Mouse (Mus musculus) G1E (cell line): ENCODE results near the gene Filip1.

ENCODE experiments used
- CTCF ChIP-seq: IDR thresholded peaks from 2 replicates; pipeline ENCODE4 v1.5.1; 2012; ENCODE audit warnings: low read depth, low read length, inconsistent platforms, mixed read lengths
- GATA1 ChIP-seq: IDR thresholded peaks from 2 replicates; pipeline ENCODE4 v1.6.1; 2012; ENCODE audit warnings: borderline replicate concordance, low read length, inconsistent platforms, mixed read lengths
- GATA2 ChIP-seq: IDR thresholded peaks from 2 replicates; pipeline ENCODE4 v1.6.1; 2012; ENCODE audit warnings: low read depth, low read length, inconsistent platforms, borderline replicate concordance
- POLR2AphosphoS5 ChIP-seq: IDR thresholded peaks from 2 replicates; pipeline ENCODE4 v1.6.1; 2012; ENCODE audit warnings: low read depth, low read length, inconsistent platforms; ENCODE audit not compliant: insufficient replicate concordance
- TAL1 ChIP-seq: conservative IDR thresholded peaks from 2 replicates; pipeline ENCODE4 v1.6.1; 2012; ENCODE audit warnings: low read depth, low read length, inconsistent platforms, mixed read lengths

DNA sequence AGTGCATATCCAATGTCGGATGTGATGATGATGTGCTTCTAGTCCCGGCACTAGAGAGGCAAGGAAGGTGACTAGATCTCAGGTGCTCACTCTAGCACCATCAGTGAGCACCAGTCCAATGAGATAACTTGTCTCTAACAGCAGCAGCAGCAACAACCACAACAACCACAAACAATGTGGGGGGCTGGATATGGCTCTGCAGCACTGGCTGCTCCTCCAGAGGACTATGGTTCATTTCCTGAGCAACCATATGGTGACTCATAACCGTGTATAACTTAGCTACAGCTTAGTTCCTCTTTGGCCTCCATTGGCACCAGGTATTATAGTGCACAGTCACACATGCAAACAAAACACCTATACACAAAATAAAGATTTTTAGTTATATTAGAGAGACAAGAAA is 202.1 kb downstream of the Filip1 start:
- TF ChIP-seq CTCF (no peak), GATA2 (no peak), GATA1 (no peak), POLR2AphosphoS5 (no peak), TAL1 (peak; percentile 69)
